Comparison of ENCODE assay signal across 8 mouse cellular contexts in the genomic region with DNA sequence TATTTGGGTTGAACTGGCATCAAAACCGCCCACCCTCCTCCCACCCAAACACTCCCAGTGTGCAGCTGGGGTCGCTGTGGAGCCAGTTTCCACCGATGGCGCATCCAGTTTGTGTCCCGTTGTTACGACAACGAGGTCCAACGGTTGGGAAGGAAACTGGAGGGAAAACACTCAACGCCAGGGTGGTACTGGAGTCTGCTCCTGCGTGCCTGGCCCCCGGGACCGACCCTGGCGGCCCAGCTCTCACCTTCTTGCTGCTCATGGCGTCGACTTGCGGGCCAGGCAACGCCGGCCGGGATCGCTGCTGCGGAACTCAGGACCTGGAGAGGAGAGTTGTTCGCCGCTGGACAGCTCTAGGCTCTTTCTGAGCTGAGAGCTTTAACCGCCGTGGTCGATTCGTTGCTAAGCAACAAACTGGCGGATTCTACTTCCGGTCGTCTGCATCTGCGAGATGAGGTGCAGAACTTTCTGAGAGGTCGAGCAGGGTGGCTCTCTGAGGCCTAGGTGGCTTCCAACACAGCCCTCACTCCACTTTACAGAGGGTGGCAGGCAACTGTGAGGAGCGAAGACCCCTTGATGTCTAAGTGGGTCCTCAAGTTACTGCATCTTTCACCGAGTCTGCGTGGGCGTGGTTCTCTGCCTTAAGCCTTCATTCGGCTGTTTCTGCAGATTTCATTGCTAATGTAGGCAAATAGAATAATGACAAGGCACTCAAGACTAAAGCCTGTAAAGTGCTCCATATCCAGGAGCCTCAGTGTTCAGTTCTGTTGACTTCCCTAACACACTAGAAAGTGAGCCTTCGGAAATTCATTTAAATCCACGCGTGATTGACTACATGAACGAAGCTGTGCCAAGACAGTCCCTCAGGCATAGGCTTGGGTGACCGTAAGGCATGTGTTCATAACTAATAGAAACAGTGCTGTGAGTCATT. TPM values are rescaled to one million over a fixed set of nuclear protein-coding genes. Genes with fewer than 3 reads are reported as not detected.
DNase-seq lines count a peak whose midpoint lies in the region; ATAC-seq and TF ChIP-seq lines count a peak whose summit lies in the region.

A gene (minus strand): TSS at position 354 of the 931 bp plus-strand sequence.

- peak within 1 kb of the TSS; percentile 44 for H3K4me3 ChIP-seq in brown adipose tissue, adult 24 weeks (ENCODE audit: insufficient read depth, low read depth, low read length)
- peak within 1 kb of the TSS; percentile 47 for H3K4me3 ChIP-seq in forebrain, embryonic 14.5 days (ENCODE audit: low read depth, low read length)
- H3K4me3 ChIP-seq in hindbrain, embryonic 11.5 days (ENCODE audit: low read depth, low read length) = peak within 1 kb of the TSS; percentile 43

- H3K27ac ChIP-seq in brown adipose tissue, adult 24 weeks (replicated peaks; ENCODE audit: low read depth, low read length) = no peak within 1 kb of the TSS
- H3K27ac ChIP-seq in forebrain, embryonic 14.5 days (ENCODE audit: low read depth, low read length) = peak within 1 kb of the TSS; percentile 58
- peak within 1 kb of the TSS; percentile 59; the same call in 1 of the 2 replicates for H3K27ac ChIP-seq in hindbrain, embryonic 11.5 days (ENCODE audit: low read depth, low read length)

- POLR2A ChIA-PET in Patski (lab: Charles Lee) = no interaction called here

- no peak for DNase-seq in Patski (ENCODE audit: low read depth, low spot score)
- DNase-seq in forebrain, embryonic 14.5 days (ENCODE audit: low spot score) = peak; percentile 85
- DNase-seq in hindbrain, embryonic 11.5 days (ENCODE audit: low spot score) = peak; percentile 82
- peak; percentile 55 to 63 for DNase-seq in left cerebral cortex, adult 18-20 months (ENCODE audit: low spot score in 2 of 2)
- peak; percentile 25 to 49 for DNase-seq in lung, postnatal 4 days
- peak; percentile 63 to 72 for DNase-seq in right cerebral cortex, adult 2 months (ENCODE audit: low spot score in 2 of 2)
- DNase-seq in adipocyte (ENCODE audit: low spot score) = no peak

- no peak for TF ChIP-seq CTCF in Patski (IDR thresholded peaks at IDR 0.05)

- no peaks in the 10 kb centered on the region for H3K27me3 ChIP-seq in Patski
- no peaks in the 10 kb centered on the region for H3K27me3 ChIP-seq in forebrain, embryonic 14.5 days (replicated peaks; ENCODE audit: control insufficient read depth, insufficient read depth, low read length)
- no peaks in the 10 kb centered on the region for H3K27me3 ChIP-seq in hindbrain, embryonic 11.5 days (ENCODE audit: control insufficient read depth, insufficient read depth, low read length)

- H3K4me1 ChIP-seq in brown adipose tissue, adult 24 weeks (ENCODE audit: control insufficient read depth, insufficient read depth, insufficient read length, low read length) = peaks cover 8% of the 10 kb centered on the region; the same call in 1 of the 2 replicates
- no peaks in the 10 kb centered on the region for H3K4me1 ChIP-seq in forebrain, embryonic 14.5 days (ENCODE audit: control insufficient read depth, insufficient read depth, low read length)
- no peaks in the 10 kb centered on the region for H3K4me1 ChIP-seq in hindbrain, embryonic 11.5 days (replicated peaks; ENCODE audit: control insufficient read depth, insufficient read depth, low read length)

- ATAC-seq in Patski = peak; percentile 26
- peak; percentile 93 for ATAC-seq in forebrain, embryonic 14.5 days
- peak; percentile 88 for ATAC-seq in hindbrain, embryonic 11.5 days (ENCODE audit: low FRiP score)

- H3K4me2 ChIP-seq in forebrain, embryonic 14.5 days (ENCODE audit: low read length) = peak within 1 kb of the TSS; percentile 72
- peak within 1 kb of the TSS; percentile 61 for H3K4me2 ChIP-seq in hindbrain, embryonic 11.5 days (replicated peaks; ENCODE audit: low read depth, low read length)

- H3K9me3 ChIP-seq in forebrain, embryonic 14.5 days (replicated peaks; ENCODE audit: control insufficient read depth, low read length) = no peaks in the 10 kb centered on the region
- no peaks in the 10 kb centered on the region for H3K9me3 ChIP-seq in hindbrain, embryonic 11.5 days (ENCODE audit: control insufficient read depth, low read length)

- peak within 1 kb of the TSS; percentile 68 for H3K9ac ChIP-seq in forebrain, embryonic 14.5 days (ENCODE audit: low read length)
- peak within 1 kb of the TSS; percentile 57 for H3K9ac ChIP-seq in hindbrain, embryonic 11.5 days (ENCODE audit: low read depth, low read length)

- CTCF ChIA-PET in Patski (lab: Charles Lee) = no interaction called here

- in situ Hi-C loops in Patski (cut with MboI; ENCODE audit: low pct_unique_long_range_greater_than_20kb) = loop anchor here (25.0 kb wide), 1 partner anchor 681 kb away; no protein-coding TSS in a partner anchor

- H3K36me3 ChIP-seq in forebrain, embryonic 14.5 days (ENCODE audit: control insufficient read depth, insufficient read depth, low read length) = no peaks in the 10 kb centered on the region
- no peaks in the 10 kb centered on the region for H3K36me3 ChIP-seq in hindbrain, embryonic 11.5 days (ENCODE audit: control insufficient read depth, insufficient read depth, low read length)

- WGBS in forebrain, embryonic 14.5 days = 12% methylated on average over 42 of the region's 42 CpGs
- 17% methylated on average over 42 of the region's 42 CpGs for WGBS in hindbrain, embryonic 11.5 days

RNA-seq across cellular contexts. Expression of the gene that starts here (rescaled TPM):
- 0.04 TPM for polyA plus RNA-seq in Patski (2021)
- not detected in 2 replicates for polyA plus RNA-seq in brown adipose tissue, adult 24 weeks (2012; ENCODE audit: insufficient read depth, insufficient read length, missing spikeins)
- polyA plus RNA-seq in forebrain, embryonic 14.5 days (2014; fragmentation: Nextera tagmentation; extraction: Ambion mirVana) = 8.1 and 8.7 TPM in 2 replicates
- 8.5 and 12.2 TPM in 2 replicates for polyA plus RNA-seq in hindbrain, embryonic 11.5 days (2014; fragmentation: Nextera tagmentation; extraction: Ambion mirVana)
- 1 to 10 TPM; 6.5 to 8.4 TPM for total RNA-seq in left cerebral cortex, adult 18-20 months (2021)

Comparison
In these comparisons a context has a peak if more than half of its experiments do, and no peak if none do; other contexts are left out.
1. Peak in ATAC-seq in Patski; RNA of the gene not detected or under 1 TPM.
2. ATAC-seq: peak in every context shown above with its lines; median percentile 93 in forebrain, embryonic 14.5 days; 88 in hindbrain, embryonic 11.5 days; 26 in Patski.
3. DNase-seq: peak in forebrain, embryonic 14.5 days (single experiment), hindbrain, embryonic 11.5 days (single experiment), left cerebral cortex, adult 18-20 months (2 of 2), lung, postnatal 4 days (2 of 2) and right cerebral cortex, adult 2 months (2 of 2); none in Patski (single experiment) and adipocyte (single experiment).
4. Peak in every context shown above with its lines, with median percentiles within 50 percentile points of each other: H3K4me3 ChIP-seq.